Mouse (Mus musculus): ENCODE results near the gene Ces1f. TPM values are rescaled to one million over a fixed set of nuclear protein-coding genes. Genes with fewer than 3 reads are reported as not detected.
"Not testable (repeated sequence)": the region's sequence is repeated elsewhere in the genome, so short reads cannot be mapped to it uniquely, and the experiment has no call there.

The Ces1f gene
- polyA plus RNA-seq, 1 experiment from 2014 or later, result not detected

GRCm38 (mm10) chr8:93228673-93229370 lies 50.7 kb downstream of the Ces1f start:
- no peaks in the 10 kb centered on the region for H3K36me3 ChIP-seq (ENCODE audit: control insufficient read depth, insufficient read depth, low read length)
- H3K27ac ChIP-seq (ENCODE audit: low read depth, low read length), result no peak overlapping the region
- H3K27me3 ChIP-seq (ENCODE audit: control insufficient read depth, insufficient read depth, low read length), result no peaks in the 10 kb centered on the region
- no peak for DNase-seq (ENCODE audit: low spot score)
- no peaks in the 10 kb centered on the region for H3K4me1 ChIP-seq (replicated peaks; ENCODE audit: control insufficient read depth, insufficient read depth, low read length)
- H3K4me3 ChIP-seq (ENCODE audit: low read depth, low read length), result no peak overlapping the region
- H3K9ac ChIP-seq (ENCODE audit: low read length), result no peak overlapping the region
- H3K4me2 ChIP-seq (ENCODE audit: low read depth, low read length, severe bottlenecking), result no peak overlapping the region
- WGBS, result 72% methylated on average over 11 of the region's 11 CpGs
- H3K9me3 ChIP-seq (ENCODE audit: control insufficient read depth, low read length), result no peaks in the 10 kb centered on the region
- no peak for ATAC-seq (replicated peaks; ENCODE audit: low FRiP score)

- H3K4me1 ChIP-seq (replicated peaks; ENCODE audit: control insufficient read depth, insufficient read depth, low read length); H3K9ac ChIP-seq (ENCODE audit: low read length); ATAC-seq (replicated peaks; ENCODE audit: low FRiP score); H3K27ac ChIP-seq (ENCODE audit: low read depth, low read length); H3K27me3 ChIP-seq (ENCODE audit: control insufficient read depth, insufficient read depth, low read length); H3K36me3 ChIP-seq (ENCODE audit: control insufficient read depth, insufficient read depth, low read length); H3K9me3 ChIP-seq (ENCODE audit: control insufficient read depth, low read length); H3K4me3 ChIP-seq (ENCODE audit: low read depth, low read length); H3K4me2 ChIP-seq (ENCODE audit: low read depth, low read length, severe bottlenecking); DNase-seq (ENCODE audit: low spot score): not testable (repeated sequence)
- WGBS, result 97% methylated on average over 1 of the region's 1 CpGs
Measured at GRCm38 (mm10) chr8:93226471-93226870, 53.1 kb downstream of the Ces1f start.

DNA sequence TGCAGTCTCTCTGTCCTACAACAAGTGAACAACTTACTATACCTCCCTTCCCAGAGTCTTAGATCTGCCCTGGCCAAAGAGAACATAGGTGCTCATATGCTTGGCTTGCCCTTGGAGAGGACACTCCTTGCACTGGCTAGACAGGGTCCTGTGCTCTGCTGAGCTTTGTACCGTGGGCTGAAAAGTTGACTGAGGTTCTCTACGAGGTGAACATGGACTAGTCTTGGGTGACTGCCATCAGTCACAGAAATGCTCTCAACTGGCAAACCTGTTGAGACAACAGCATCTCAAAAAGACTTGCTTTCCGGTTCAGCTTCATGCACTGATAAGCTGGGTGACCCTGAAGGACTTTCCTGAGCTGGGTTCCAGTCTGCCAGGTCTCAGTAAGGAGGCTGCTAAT lies 57.7 kb downstream of the Ces1f start:
- Histone ChIP-seq H3K9ac (ENCODE audit: low read length) (no peak overlapping the region), H3K27me3 (ENCODE audit: control insufficient read depth, insufficient read depth, low read length) (no peaks in the 10 kb centered on the region), H3K9me3 (ENCODE audit: control insufficient read depth, low read length) (no peaks in the 10 kb centered on the region), H3K4me1 (replicated peaks; ENCODE audit: control insufficient read depth, insufficient read depth, low read length) (no peaks in the 10 kb centered on the region), H3K4me2 (ENCODE audit: low read depth, low read length, severe bottlenecking) (no peak overlapping the region), H3K27ac (ENCODE audit: low read depth, low read length) (no peak overlapping the region), H3K4me3 (ENCODE audit: low read depth, low read length) (no peak overlapping the region), H3K36me3 (ENCODE audit: control insufficient read depth, insufficient read depth, low read length) (no peaks in the 10 kb centered on the region)
- no peak for ATAC-seq (replicated peaks; ENCODE audit: low FRiP score)
- no peak for DNase-seq (ENCODE audit: low spot score)
- WGBS, result 81% methylated on average over 3 of the region's 3 CpGs

DNA sequence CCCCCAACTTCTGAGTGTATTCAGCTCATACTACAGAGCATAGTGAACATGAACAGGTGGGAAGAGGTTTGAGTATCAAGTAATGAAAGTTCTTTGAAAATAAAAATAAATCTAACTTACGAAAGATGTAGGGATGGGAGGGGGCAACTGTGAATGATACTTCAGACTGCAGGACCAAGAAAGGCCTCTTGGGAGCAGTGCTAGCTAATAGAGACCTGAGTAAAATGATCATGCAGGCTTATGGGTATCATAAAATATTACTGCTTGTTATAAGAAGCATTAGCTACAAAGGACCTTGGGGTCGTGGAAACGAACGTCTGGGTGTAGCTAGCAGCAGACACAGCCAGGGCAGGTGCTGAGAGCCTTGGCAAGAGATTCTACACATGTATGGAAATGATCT lies 61.7 kb downstream of the Ces1f start:
- H3K9me3 ChIP-seq (ENCODE audit: control insufficient read depth, low read length), result no peaks in the 10 kb centered on the region
- no peak for ATAC-seq (replicated peaks; ENCODE audit: low FRiP score)
- no peaks in the 10 kb centered on the region for H3K4me1 ChIP-seq (replicated peaks; ENCODE audit: control insufficient read depth, insufficient read depth, low read length)
- H3K4me2 ChIP-seq (ENCODE audit: low read depth, low read length, severe bottlenecking), result no peak overlapping the region
- no peak overlapping the region for H3K9ac ChIP-seq (ENCODE audit: low read length)
- 86% methylated on average over 4 of the region's 4 CpGs for WGBS
- H3K36me3 ChIP-seq (ENCODE audit: control insufficient read depth, insufficient read depth, low read length), result no peaks in the 10 kb centered on the region
- no peak overlapping the region for H3K27ac ChIP-seq (ENCODE audit: low read depth, low read length)
- no peak overlapping the region for H3K4me3 ChIP-seq (ENCODE audit: low read depth, low read length)
- H3K27me3 ChIP-seq (ENCODE audit: control insufficient read depth, insufficient read depth, low read length), result no peaks in the 10 kb centered on the region
- no peak for DNase-seq (ENCODE audit: low spot score)

GRCm38 (mm10) chr8:93217375-93217774 lies 62.2 kb downstream of the Ces1f start:
- DNase-seq (ENCODE audit: low spot score), result no peak
- no peak overlapping the region for H3K4me3 ChIP-seq (ENCODE audit: low read depth, low read length)
- ATAC-seq (replicated peaks; ENCODE audit: low FRiP score), result no peak
- H3K4me2 ChIP-seq (ENCODE audit: low read depth, low read length, severe bottlenecking), result no peak overlapping the region
- H3K9ac ChIP-seq (ENCODE audit: low read length), result no peak overlapping the region
- 86% methylated on average over 1 of the region's 1 CpGs for WGBS
- no peak overlapping the region for H3K27ac ChIP-seq (ENCODE audit: low read depth, low read length)
- no peaks in the 10 kb centered on the region for H3K4me1 ChIP-seq (replicated peaks; ENCODE audit: control insufficient read depth, insufficient read depth, low read length)
- no peaks in the 10 kb centered on the region for H3K36me3 ChIP-seq (ENCODE audit: control insufficient read depth, insufficient read depth, low read length)
- no peaks in the 10 kb centered on the region for H3K9me3 ChIP-seq (ENCODE audit: control insufficient read depth, low read length)
- no peaks in the 10 kb centered on the region for H3K27me3 ChIP-seq (ENCODE audit: control insufficient read depth, insufficient read depth, low read length)

- ATAC-seq (replicated peaks; ENCODE audit: low FRiP score) (no peak), DNase-seq (ENCODE audit: low spot score) (no peak)
- H3K36me3 ChIP-seq (ENCODE audit: control insufficient read depth, insufficient read depth, low read length), result no peaks in the 10 kb centered on the region
- no peak overlapping the region for H3K4me2 ChIP-seq (ENCODE audit: low read depth, low read length, severe bottlenecking)
- H3K9ac ChIP-seq (ENCODE audit: low read length), result no peak overlapping the region
- H3K27ac ChIP-seq (ENCODE audit: low read depth, low read length), result no peak overlapping the region
- H3K27me3 ChIP-seq (ENCODE audit: control insufficient read depth, insufficient read depth, low read length), result no peaks in the 10 kb centered on the region
- H3K4me1 ChIP-seq (replicated peaks; ENCODE audit: control insufficient read depth, insufficient read depth, low read length), result no peaks in the 10 kb centered on the region
- H3K9me3 ChIP-seq (ENCODE audit: control insufficient read depth, low read length), result no peaks in the 10 kb centered on the region
- no peak overlapping the region for H3K4me3 ChIP-seq (ENCODE audit: low read depth, low read length)
Measured at GRCm38 (mm10) chr8:93211091-93211490, 68.5 kb downstream of the Ces1f start.

Other genes with a start within 250 kb of the Ces1f start
- gene Ces1a, start 231.6 kb downstream of the Ces1f start, polyA plus RNA-seq (2014; fragmentation: Nextera tagmentation; extraction: Ambion mirVana), result not detected in 2 replicates
- gene Ces1b, start 199.7 kb downstream of the Ces1f start, polyA plus RNA-seq (2014; fragmentation: Nextera tagmentation; extraction: Ambion mirVana), result not detected in 2 replicates
- gene Ces1c, start 148.5 kb downstream of the Ces1f start, polyA plus RNA-seq (2014; fragmentation: Nextera tagmentation; extraction: Ambion mirVana), result not detected in 2 replicates
- 0.12 and 0.19 TPM in 2 replicates for gene Ces1d, start 81.9 kb downstream of the Ces1f start, polyA plus RNA-seq (2014; fragmentation: Nextera tagmentation; extraction: Ambion mirVana)
- gene Ces1e, start 50.1 kb downstream of the Ces1f start, polyA plus RNA-seq (2014; fragmentation: Nextera tagmentation; extraction: Ambion mirVana), result not detected in 2 replicates
- not detected in 2 replicates for gene Ces1g, start 57.6 kb upstream of the Ces1f start, polyA plus RNA-seq (2014; fragmentation: Nextera tagmentation; extraction: Ambion mirVana)
- not detected in 2 replicates for gene Ces1h, start 100.0 kb upstream of the Ces1f start, polyA plus RNA-seq (2014; fragmentation: Nextera tagmentation; extraction: Ambion mirVana)

Measured in forebrain, embryonic 11.5 days (tissue).